ENCODE assay signal across 8 mouse cellular contexts in genomic region chr6:83455328-83456130, GRCm38 (mm10). TPM values are rescaled to one million over a fixed set of nuclear protein-coding genes. Genes with fewer than 3 reads are reported as not detected.
A peak's percentile ranks its signal among the peaks of the same experiment; 100 is the strongest.
DNase-seq lines count a peak whose midpoint lies in the region; ATAC-seq and TF ChIP-seq lines count a peak whose summit lies in the region.

No protein-coding gene starts in this region.

- TF ChIP-seq POLR2A in cerebellum, adult 2 months (IDR thresholded peaks at IDR 0.05; ENCODE audit: borderline replicate concordance, insufficient read depth, low read length): no peak

- no peaks in the 10 kb centered on the region; the same call in 1 of the 2 replicates for H3K27me3 ChIP-seq in cerebellum, adult 2 months (ENCODE audit: control insufficient read depth, insufficient read depth, low read length)
- no peaks in the 10 kb centered on the region for H3K27me3 ChIP-seq in heart, embryonic 16.5 days (ENCODE audit: control insufficient read depth, insufficient read depth, low read length)
- H3K27me3 ChIP-seq in liver, embryonic 14.5 days (ENCODE audit: control insufficient read depth, insufficient read depth, low read length): no peaks in the 10 kb centered on the region
- H3K27me3 ChIP-seq in neural tube, embryonic 12.5 days (replicated peaks): no peaks in the 10 kb centered on the region

- no peak for TF ChIP-seq CTCF in cerebellum, adult 2 months (IDR thresholded peaks at IDR 0.05; ENCODE audit: borderline replicate concordance, insufficient read depth, low read depth, low read length)
- no peak for TF ChIP-seq CTCF in liver, embryonic 14.5 days (IDR thresholded peaks at IDR 0.05; ENCODE audit: low read depth)

- no peak for TF ChIP-seq EP300 in liver, embryonic 14.5 days (IDR thresholded peaks at IDR 0.05; ENCODE audit: low read depth)

- WGBS in cerebellum, adult 2 months: 2% methylated on average over 40 of the region's 41 CpGs
- whole genome bisulfite sequencing in heart, embryonic 16.5 days: 1% methylated on average over 41 of the region's 41 CpGs
- WGBS in liver, embryonic 14.5 days (ENCODE audit: insufficient replicate concordance): 1% methylated on average over 41 of the region's 41 CpGs
- 1% methylated on average over 38 of the region's 41 CpGs for WGBS in neural tube, embryonic 12.5 days

- peaks cover 17% of the 10 kb centered on the region for H3K4me1 ChIP-seq in cerebellum, adult 2 months (ENCODE audit: control insufficient read depth, insufficient read depth, low read length)
- peaks cover 51% of the 10 kb centered on the region for H3K4me1 ChIP-seq in heart, embryonic 16.5 days (ENCODE audit: control insufficient read depth, insufficient read depth, low read length)
- peaks cover 43 to 52% of the 10 kb centered on the region in 2 experiments for H3K4me1 ChIP-seq in liver, embryonic 14.5 days (replicated peaks; ENCODE audit: control insufficient read depth in 2 of 2, insufficient read depth in 2 of 2, low read length in 1 of 2)
- peaks cover 53% of the 10 kb centered on the region for H3K4me1 ChIP-seq in neural tube, embryonic 12.5 days

- peak; percentile 41 to 52 for DNase-seq in lung, adult 18-20 months
- DNase-seq in lung, postnatal 25 days (ENCODE audit: low spot score): no peak
- DNase-seq in cerebellum, adult 2 months: peak; percentile 17 to 42
- no peak for DNase-seq in liver, embryonic 14.5 days (ENCODE audit: low read depth in 3 of 3, low spot score in 3 of 3)
- DNase-seq in urinary bladder, adult 18-20 months (ENCODE audit: low spot score in 2 of 2): no peak
- DNase-seq in layer of hippocampus, adult 11-12 months (ENCODE audit: low spot score): no peak

- H3K4me3 ChIP-seq in cerebellum, adult 2 months (replicated peaks; ENCODE audit: insufficient read depth, low read depth, low read length): peak overlapping the region; percentile 56
- H3K4me3 ChIP-seq in heart, embryonic 16.5 days (ENCODE audit: low read length): peak overlapping the region; percentile 82
- peak overlapping the region; percentile 53 to 81 for H3K4me3 ChIP-seq in liver, embryonic 14.5 days (ENCODE audit: insufficient read depth in 1 of 2, low read depth in 2 of 2, low read length in 2 of 2)
- H3K4me3 ChIP-seq in neural tube, embryonic 12.5 days: peak overlapping the region; percentile 90

- H3K9me3 ChIP-seq in heart, embryonic 16.5 days (replicated peaks; ENCODE audit: control insufficient read depth, low read length): no peaks in the 10 kb centered on the region
- H3K9me3 ChIP-seq in liver, embryonic 14.5 days (ENCODE audit: control insufficient read depth, low read length): no peaks in the 10 kb centered on the region
- no peaks in the 10 kb centered on the region for H3K9me3 ChIP-seq in neural tube, embryonic 12.5 days

- ATAC-seq in heart, embryonic 16.5 days (replicated peaks; ENCODE audit: extremely low read depth, insufficient read depth, low FRiP score): peak; percentile 19
- peak; percentile 21; the same call in 1 of the 2 replicates for ATAC-seq in liver, embryonic 14.5 days (ENCODE audit: insufficient read depth)
- ATAC-seq in neural tube, embryonic 12.5 days (ENCODE audit: low FRiP score, low read depth): peak; percentile 29

- peak overlapping the region; percentile 94 for H3K4me2 ChIP-seq in heart, embryonic 16.5 days (ENCODE audit: low read depth, low read length)
- H3K4me2 ChIP-seq in liver, embryonic 14.5 days (ENCODE audit: low read depth): peak overlapping the region; percentile 98
- peak overlapping the region; percentile 95 for H3K4me2 ChIP-seq in neural tube, embryonic 12.5 days (replicated peaks)

- H3K27ac ChIP-seq in cerebellum, adult 2 months (ENCODE audit: insufficient read depth, low read length): no peak overlapping the region
- peak overlapping the region; percentile 93 for H3K27ac ChIP-seq in heart, embryonic 16.5 days (ENCODE audit: low read length)
- H3K27ac ChIP-seq in liver, embryonic 14.5 days: peak overlapping the region; percentile 63
- peak overlapping the region; percentile 97 for H3K27ac ChIP-seq in neural tube, embryonic 12.5 days

- peak overlapping the region; percentile 93 for H3K9ac ChIP-seq in heart, embryonic 16.5 days (ENCODE audit: low read length)
- H3K9ac ChIP-seq in liver, embryonic 14.5 days (replicated peaks): peak overlapping the region; percentile 80
- peak overlapping the region; percentile 99 for H3K9ac ChIP-seq in neural tube, embryonic 12.5 days

- no peaks in the 10 kb centered on the region for H3K36me3 ChIP-seq in heart, embryonic 16.5 days (ENCODE audit: control insufficient read depth, insufficient read depth)
- no peaks in the 10 kb centered on the region for H3K36me3 ChIP-seq in liver, embryonic 14.5 days (replicated peaks; ENCODE audit: control insufficient read depth, insufficient read depth, low read depth)
- 0 out of 2 replicates have a peak, but pooled peaks cover 3% of the 10 kb centered on the region for H3K36me3 ChIP-seq in neural tube, embryonic 12.5 days

RNA-seq across cellular contexts. Expression of gene Tet3, which starts 3.4 kb away (rescaled TPM):
- polyA plus RNA-seq in cerebellum, adult 2 months (2012; rRNA removed): 22.5 and 24.7 TPM in 2 replicates
- 29.0 and 29.3 TPM in 2 replicates for polyA plus RNA-seq in heart, embryonic 16.5 days (2015; fragmentation: Nextera tagmentation; extraction: Ambion mirVana)
- polyA plus RNA-seq in liver, embryonic 14.5 days (2012; rRNA removed): 3.0 and 3.1 TPM in 2 replicates
- 7.7 and 8.3 TPM in 2 replicates for polyA plus RNA-seq in liver, embryonic 14.5 days (2014; fragmentation: Nextera tagmentation; extraction: Ambion mirVana)
- polyA plus RNA-seq in neural tube, embryonic 12.5 days (2016; fragmentation: Nextera tagmentation; extraction: Ambion mirVana): 59.8 and 64.5 TPM in 2 replicates

RNA-seq across cellular contexts. Expression of gene Dguok, which starts 51.2 kb away (rescaled TPM):
- polyA plus RNA-seq in cerebellum, adult 2 months (2012; rRNA removed): 97.3 and 108 TPM in 2 replicates
- polyA plus RNA-seq in heart, embryonic 16.5 days (2015; fragmentation: Nextera tagmentation; extraction: Ambion mirVana): 57.6 and 58.2 TPM in 2 replicates
- polyA plus RNA-seq in liver, embryonic 14.5 days (2012; rRNA removed): 14.6 and 16.8 TPM in 2 replicates
- polyA plus RNA-seq in liver, embryonic 14.5 days (2014; fragmentation: Nextera tagmentation; extraction: Ambion mirVana): 21.6 and 27.2 TPM in 2 replicates
- 62.6 and 66.4 TPM in 2 replicates for polyA plus RNA-seq in neural tube, embryonic 12.5 days (2016; fragmentation: Nextera tagmentation; extraction: Ambion mirVana)

Comparison
In these comparisons a context has a peak if more than half of its experiments do, and no peak if none do; other contexts are left out.
1. DNase-seq: peak in lung, adult 18-20 months (2 of 2) and cerebellum, adult 2 months (2 of 2); none in lung, postnatal 25 days (single experiment), liver, embryonic 14.5 days (0 of 3), urinary bladder, adult 18-20 months (0 of 2) and layer of hippocampus, adult 11-12 months (single experiment).
2. Peak in every context shown above with its lines, with median percentiles within 50 percentile points of each other: H3K4me3 ChIP-seq, ATAC-seq, H3K4me2 ChIP-seq and H3K9ac ChIP-seq.